Mouse (Mus musculus) spleen, embryonic (tissue): ENCODE measurements around the gene Olfr1489.
"Not testable (repeated sequence)": the region's sequence is repeated elsewhere in the genome, so short reads cannot be mapped to it uniquely, and the experiment has no call there.

Source experiments
- CTCF ChIA-PET: fragments of 350-600 bp; sonication (Branson Sonifier 250); formaldehyde crosslinking; loops from one replicate; lab custom pipeline; 2022; lab: Charles Lee

Olfr1489 gene

DNA sequence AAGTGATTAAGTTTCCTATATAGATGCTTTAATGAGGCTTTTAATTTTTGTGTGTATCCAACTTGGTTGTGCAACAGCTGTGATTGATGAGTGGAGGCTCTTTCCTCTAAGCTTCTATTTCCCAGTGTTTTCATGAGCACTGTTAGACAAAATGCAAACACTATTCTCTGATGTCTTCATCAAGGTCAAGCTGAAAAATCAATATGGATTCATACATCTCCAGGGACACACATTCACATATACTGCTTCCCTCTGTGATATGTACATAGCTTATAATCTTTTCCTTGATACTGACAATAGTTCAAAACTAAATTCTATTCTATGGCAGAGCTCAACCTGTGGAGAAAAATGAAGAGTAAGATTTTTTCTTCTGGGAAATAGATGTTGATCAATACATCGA lies at the start of gene Olfr1489:
Olfr1489 (plus strand) TSS at position 301 of the 400 bp plus-strand sequence.
- CTCF ChIA-PET, result no interaction called here

- CTCF ChIA-PET, result no interaction called here
Measured at GRCm38 (mm10) chr19:13583211-13583610, 48.2 kb upstream of the Olfr1489 start, which contains the start of gene Olfr1484. Gene Olfr1484, plus strand, starts transcription at chr19:13583511.

DNA sequence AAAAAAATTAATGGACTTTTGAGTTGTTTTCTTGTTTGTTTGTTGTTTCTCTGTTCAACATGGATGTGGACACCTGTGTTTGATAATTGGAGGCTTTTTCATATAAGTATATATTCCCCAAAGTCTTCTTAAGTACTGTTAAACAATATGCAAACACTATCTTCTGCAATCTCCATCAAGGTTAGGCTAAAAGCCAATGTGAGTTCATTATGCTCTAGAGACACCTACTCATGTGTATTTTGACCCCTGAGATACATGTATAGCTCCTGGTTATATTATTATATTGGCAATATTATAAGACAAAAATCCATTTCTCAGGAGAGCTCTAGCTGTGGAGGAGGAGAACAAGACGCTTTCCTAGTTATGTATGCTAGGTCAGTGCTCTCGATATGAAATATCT lies 14.3 kb upstream of the Olfr1489 start, which contains the start of gene Olfr1487:
Olfr1487 (plus strand) TSS at position 301 of the 400 bp plus-strand sequence.
- CTCF ChIA-PET, result not testable (repeated sequence)

- CTCF ChIA-PET, result no interaction called here
Measured at GRCm38 (mm10) chr19:13650791-13651190, 19.4 kb downstream of the Olfr1489 start, which contains the start of gene Olfr1490. Gene Olfr1490, plus strand, starts transcription at chr19:13651091.
